In genomic region chr1:152043453-152043852, GRCm38 (mm10) we compare ENCODE assay signal across 28 mouse cellular contexts.
"Had no signal": no experiment of that assay in that cellular context is flagged by ENCODE, and none has a peak within 500 bp of the region (broad histone marks: within the 10 kb centered on the region; RNA-seq: fewer than 3 reads in every experiment).

No protein-coding gene starts in this region.

- H3K27me3 ChIP-seq: embryonic facial prominence, embryonic 12.5 days; embryonic facial prominence, embryonic 13.5 days; embryonic facial prominence, embryonic 15.5 days; forebrain, embryonic 12.5 days; forebrain, embryonic 13.5 days; forebrain, embryonic 15.5 days had no signal

- ATAC-seq: forebrain, embryonic 13.5 days; forebrain, embryonic 14.5 days; forebrain, embryonic 15.5 days; forebrain, embryonic 16.5 days; forebrain, postnatal 0 days had no signal

- H3K36me3 ChIP-seq: embryonic facial prominence, embryonic 10.5 days; embryonic facial prominence, embryonic 12.5 days; embryonic facial prominence, embryonic 13.5 days; embryonic facial prominence, embryonic 15.5 days; forebrain, embryonic 12.5 days; forebrain, embryonic 15.5 days had no signal

- H3K27ac ChIP-seq: embryonic facial prominence, embryonic 10.5 days; embryonic facial prominence, embryonic 12.5 days; embryonic facial prominence, embryonic 13.5 days; embryonic facial prominence, embryonic 15.5 days; forebrain, embryonic 10.5 days; forebrain, embryonic 12.5 days; forebrain, embryonic 13.5 days; forebrain, embryonic 15.5 days had no signal

- H3K4me2 ChIP-seq: embryonic facial prominence, embryonic 12.5 days; embryonic facial prominence, embryonic 13.5 days; embryonic facial prominence, embryonic 15.5 days; forebrain, embryonic 12.5 days; forebrain, embryonic 13.5 days; forebrain, embryonic 15.5 days had no signal

- DNase-seq: cerebellum, adult 18-20 months; cerebellum, adult 2 months; cerebellum, adult 8-10 months; cerebellum, adult 9-10 months; cerebellum, adult 9-11 months; cerebellum, postnatal 10 days; cerebellum, postnatal 14 days; cerebellum, postnatal 25 days; cerebellum, postnatal 36 days; embryo, embryonic 11 days; forebrain, postnatal 0 days; gastrocnemius, adult 2 months; gastrocnemius, postnatal 10 days; gastrocnemius, postnatal 14 days; gastrocnemius, postnatal 25 days; gastrocnemius, postnatal 36 days; heart, adult 18-20 months had no signal

- H3K4me3 ChIP-seq: embryonic facial prominence, embryonic 10.5 days; embryonic facial prominence, embryonic 12.5 days; embryonic facial prominence, embryonic 13.5 days; embryonic facial prominence, embryonic 15.5 days; erythroblast, embryonic 14.5 days; forebrain, embryonic 10.5 days; forebrain, embryonic 12.5 days; forebrain, embryonic 13.5 days; forebrain, embryonic 15.5 days; gastrocnemius, adult 2 months had no signal

- H3K9me3 ChIP-seq: embryonic facial prominence, embryonic 10.5 days; embryonic facial prominence, embryonic 12.5 days; embryonic facial prominence, embryonic 13.5 days; embryonic facial prominence, embryonic 15.5 days; forebrain, embryonic 10.5 days; forebrain, embryonic 12.5 days; forebrain, embryonic 13.5 days; forebrain, embryonic 15.5 days had no signal

- H3K9ac ChIP-seq: embryonic facial prominence, embryonic 12.5 days; embryonic facial prominence, embryonic 13.5 days; embryonic facial prominence, embryonic 15.5 days; forebrain, embryonic 12.5 days; forebrain, embryonic 13.5 days; forebrain, embryonic 15.5 days; forebrain, postnatal 0 days had no signal
